Mouse (Mus musculus) T-helper 1 cell (primary cell): ENCODE data around the gene Tle6.

ENCODE experiments used
- in situ Hi-C: fragments of 300-600 bp; cut with MboI, MseI; formaldehyde crosslinking; loops from one replicate; pipeline ENCODE4 v1.15.1; 2025; ENCODE audit warnings: high pct_unique_total_duplicates

Gene Tle6

GRCm38 (mm10) chr10:81543633-81544032, 57.2 kb downstream of the Tle6 start:
- in situ Hi-C loops: no loop called here

GRCm38 (mm10) chr10:81542727-81543460, 58.0 kb downstream of the Tle6 start:
- in situ Hi-C loops: no loop called here

- in situ Hi-C loops: no loop called here
Observed at GRCm38 (mm10) chr10:81541803-81542202, 59.1 kb downstream of the Tle6 start.

GRCm38 (mm10) chr10:81541363-81541762, 59.5 kb downstream of the Tle6 start:
- in situ Hi-C loops: no loop called here
